Comparison of ENCODE assay signal across 9 mouse cellular contexts in the genomic region with DNA sequence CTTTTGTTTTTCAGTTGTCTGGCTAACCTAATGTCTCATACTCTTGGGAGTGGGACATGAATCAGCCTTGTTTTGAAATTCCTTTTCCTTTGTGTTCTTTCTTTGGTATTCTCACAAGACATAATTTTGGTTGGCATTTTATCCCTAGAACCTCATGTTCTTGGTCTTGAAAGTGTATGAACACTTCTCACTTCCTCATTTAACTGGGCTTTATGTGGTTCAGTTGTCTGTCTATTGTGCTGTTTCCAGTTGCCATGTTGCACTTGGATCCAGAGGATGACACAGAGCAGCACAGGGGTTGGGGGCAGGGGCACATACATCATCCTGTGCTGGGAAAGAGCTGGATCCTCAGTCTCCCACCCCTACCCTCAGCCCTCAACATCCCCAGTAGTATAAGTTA. TPM values are rescaled to one million over a fixed set of nuclear protein-coding genes. Genes with fewer than 3 reads are reported as not detected.
DNase-seq lines count a peak whose midpoint lies in the region; ATAC-seq and TF ChIP-seq lines count a peak whose summit lies in the region.
"Had no signal": no experiment of that assay in that cellular context is flagged by ENCODE, and none has a peak within 500 bp of the region (broad histone marks: within the 10 kb centered on the region; RNA-seq: fewer than 3 reads in every experiment).

No protein-coding gene starts in this region.

- H3K4me3 ChIP-seq in testis, adult 2 months (ENCODE audit: control insufficient read depth, low read depth, low read length) = peak overlapping the region; percentile 55
- peak overlapping the region; percentile 70; the same call in 1 of the 2 replicates for H3K4me3 ChIP-seq in limb, embryonic 15.5 days

- peak; percentile 35 for DNase-seq in embryo, embryonic 10.5 days (ENCODE audit: low spot score)
- DNase-seq in embryo, embryonic 11 days = no peak
- DNase-seq in testis, postnatal 14 days (ENCODE audit: low spot score) = no peak
- DNase-seq in right cerebral cortex, postnatal 14 days = no peak
- no peak for DNase-seq in yolk sac, embryonic 10.5 days (ENCODE audit: low spot score)
- DNase-seq: cerebellum, postnatal 36 days had no signal

- H3K4me1 ChIP-seq in testis, adult 2 months (ENCODE audit: control insufficient read depth, insufficient read depth, low read length) = peaks cover 4% of the 10 kb centered on the region; the same call in 1 of the 2 replicates
- peaks cover 16% of the 10 kb centered on the region for H3K4me1 ChIP-seq in limb, embryonic 15.5 days

- no peaks in the 10 kb centered on the region for H3K9me3 ChIP-seq in limb, embryonic 15.5 days

- H3K36me3 ChIP-seq in testis, adult 2 months (ENCODE audit: control insufficient read depth, insufficient read depth, low read length) = no peaks in the 10 kb centered on the region
- H3K36me3 ChIP-seq in limb, embryonic 15.5 days = 0 out of 2 replicates have a peak, but pooled peaks cover 7% of the 10 kb centered on the region

- TF ChIP-seq CTCF in testis, adult 2 months (IDR thresholded peaks at IDR 0.05; ENCODE audit: control insufficient read depth, insufficient read depth, insufficient replicate concordance, low read depth, low read length) = no peak

- H3K9ac ChIP-seq in limb, embryonic 15.5 days = no peak overlapping the region

- H3K27me3 ChIP-seq in testis, adult 2 months (ENCODE audit: control insufficient read depth, insufficient read depth, low read length) = no peaks in the 10 kb centered on the region
- 0 out of 2 replicates have a peak, but pooled peaks cover 2% of the 10 kb centered on the region for H3K27me3 ChIP-seq in limb, embryonic 15.5 days

- ATAC-seq in limb, embryonic 15.5 days (ENCODE audit: insufficient number of reproducible peaks, low FRiP score, low TSS enrichment, low read depth) = no peak
- ATAC-seq in megakaryocyte progenitor cell, adult 5-6 weeks (replicated peaks; ENCODE audit: poor library complexity) = no peak

- H3K4me2 ChIP-seq in limb, embryonic 15.5 days = peak overlapping the region; percentile 61; the same call in 1 of the 2 replicates

- no peak; the same call in 1 of the 2 replicates for TF ChIP-seq POLR2A in testis, adult 2 months (IDR thresholded peaks at IDR 0.05; ENCODE audit: control insufficient read depth, low read depth, low read length)

- peak overlapping the region; percentile 65; the same call in 1 of the 2 replicates for H3K27ac ChIP-seq in testis, adult 2 months (ENCODE audit: control insufficient read depth, insufficient read depth, low read depth, low read length)
- H3K27ac ChIP-seq in limb, embryonic 15.5 days = no peak overlapping the region

RNA-seq across cellular contexts. Expression of a gene that starts 2.1 kb away (rescaled TPM):
- polyA plus RNA-seq in testis, adult 2 months (2012; rRNA removed) = 17.9 and 19.6 TPM in 2 replicates
- polyA plus RNA-seq in limb, embryonic 15.5 days (2015; fragmentation: Nextera tagmentation; extraction: Ambion mirVana) = 168 and 181 TPM in 2 replicates
- 88.9 and 102 TPM in 2 replicates for total RNA-seq in megakaryocyte progenitor cell, adult 5-6 weeks (2015)
- 60.2 and 63.3 TPM in 2 replicates for total RNA-seq in megakaryocyte progenitor cell, adult 5-6 weeks (2017)

RNA-seq across cellular contexts. Expression of a gene that starts 31.4 kb away (rescaled TPM):
- 45.4 and 48.5 TPM in 2 replicates for polyA plus RNA-seq in testis, adult 2 months (2012; rRNA removed)
- 95.0 and 102 TPM in 2 replicates for polyA plus RNA-seq in limb, embryonic 15.5 days (2015; fragmentation: Nextera tagmentation; extraction: Ambion mirVana)
- 82.6 and 88.6 TPM in 2 replicates for total RNA-seq in megakaryocyte progenitor cell, adult 5-6 weeks (2015)
- total RNA-seq in megakaryocyte progenitor cell, adult 5-6 weeks (2017) = 61.2 and 85.6 TPM in 2 replicates
